Mouse (Mus musculus) CH12.LX (cell line): Measurements from ENCODE around the gene Zic5. TPM values are rescaled to one million over a fixed set of nuclear protein-coding genes. Genes with fewer than 3 reads are reported as not detected.

Experiments
- DNase-seq: peaks from one replicate; pipeline ENCODE4 v3.0.0-alpha.2; 2013; ENCODE audit errors: extremely low read depth
- H3K27ac ChIP-seq: 2 replicates; pipeline ENCODE4 v1.5.1; 2012; ENCODE audit warnings: low read depth, mild to moderate bottlenecking, control low read depth, moderate library complexity; ENCODE audit not compliant: insufficient read depth
- H3K27me3 ChIP-seq: replicated peaks from 2 replicates; pipeline ENCODE3; 2012; ENCODE audit warnings: inconsistent platforms
- H3K36me3 ChIP-seq, 2 experiments: replicated peaks in 1 of 2; 2 replicates each; pipeline versions ENCODE3 to v1.6.1; 2012; ENCODE audit warnings: inconsistent platforms in 1 of 2, low read length in 1 of 2, mild to moderate bottlenecking in 1 of 2, mixed read lengths in 1 of 2, moderate library complexity in 1 of 2; ENCODE audit not compliant: control insufficient read depth in 1 of 2, insufficient read depth in 1 of 2
- H3K4me1 ChIP-seq, 2 experiments: 2 replicates each; pipeline ENCODE4 v1.6.1; 2012; ENCODE audit warnings: inconsistent platforms in 1 of 2, moderate library complexity in 1 of 2; ENCODE audit not compliant: insufficient read depth in 2 of 2, control insufficient read depth in 1 of 2
- H3K4me2 ChIP-seq: 2 replicates; pipeline ENCODE4 v1.6.1; 2012; ENCODE audit warnings: low read depth, mild to moderate bottlenecking, control low read depth; ENCODE audit not compliant: poor library complexity, insufficient read depth, severe bottlenecking
- H3K4me3 ChIP-seq, 3 experiments: fragments of 150-350 bp in 1 of 3; sonication (generic) in 1 of 3; replicated peaks in 1 of 3; 2 replicates each; pipeline versions ENCODE3 to v1.5.1; 2011 to 2012; ENCODE audit warnings: low read depth in 2 of 3, low read length in 2 of 3, mild to moderate bottlenecking in 2 of 3, moderate library complexity in 2 of 3, control low read depth in 1 of 3, improper control_type of control experiment in 1 of 3, inconsistent platforms in 1 of 3, mixed read lengths in 1 of 3; ENCODE audit not compliant: poor library complexity in 1 of 3
- H3K79me2 ChIP-seq: replicated peaks from 2 replicates; pipeline ENCODE4 v1.6.1; 2012; ENCODE audit warnings: mild to moderate bottlenecking, moderate library complexity; ENCODE audit not compliant: control insufficient read depth, poor library complexity, insufficient read depth, severe bottlenecking; ENCODE audit errors: extremely low read depth
- H3K9ac ChIP-seq: 2 replicates; pipeline ENCODE4 v1.6.1; 2012; ENCODE audit warnings: low read depth, mild to moderate bottlenecking, control low read depth, moderate library complexity; ENCODE audit not compliant: insufficient read depth
- H3K9me3 ChIP-seq: replicated peaks from 2 replicates; pipeline ENCODE3; 2012; ENCODE audit warnings: low read length, inconsistent platforms, mixed read lengths
- BHLHE40 ChIP-seq: IDR thresholded peaks from 2 replicates; pipeline ENCODE4 v1.6.1; 2011; ENCODE audit warnings: mild to moderate bottlenecking, low read depth, low read length, improper control_type of control experiment
- ETS1 ChIP-seq: conservative IDR thresholded peaks from 2 replicates; pipeline ENCODE4 v1.6.1; 2012; ENCODE audit warnings: low read depth, mild to moderate bottlenecking, inconsistent platforms, low read length, improper control_type of control experiment, moderate library complexity
- HCFC1 ChIP-seq: IDR thresholded peaks from 2 replicates; pipeline ENCODE4 v1.6.1; 2012; ENCODE audit warnings: low read depth, mild to moderate bottlenecking, inconsistent platforms, low read length, improper control_type of control experiment
- IRF4 ChIP-seq: IDR thresholded peaks from 2 replicates; pipeline ENCODE4 v1.6.1; 2014; ENCODE audit warnings: low read depth, mild to moderate bottlenecking, inconsistent platforms, low read length, improper control_type of control experiment
- JUND ChIP-seq: conservative IDR thresholded peaks from 2 replicates; pipeline ENCODE4 v1.6.1; 2011; ENCODE audit warnings: low read depth, low read length, improper control_type of control experiment
- MAFK ChIP-seq: IDR thresholded peaks from 2 replicates; pipeline ENCODE4 v1.6.1; 2011; ENCODE audit warnings: low read length, improper control_type of control experiment; ENCODE audit not compliant: insufficient replicate concordance
- MAZ ChIP-seq: IDR thresholded peaks from 2 replicates; pipeline ENCODE4 v1.6.1; 2012; ENCODE audit warnings: low read depth, mild to moderate bottlenecking, inconsistent platforms, low read length, improper control_type of control experiment, moderate library complexity
- MEF2A ChIP-seq: IDR thresholded peaks from 2 replicates; pipeline ENCODE4 v1.6.1; 2014; ENCODE audit warnings: low read depth, mild to moderate bottlenecking, inconsistent platforms, low read length, improper control_type of control experiment, borderline replicate concordance
- MYC ChIP-seq: IDR thresholded peaks from 2 replicates; pipeline ENCODE4 v1.6.1; 2011; ENCODE audit warnings: low read depth, mild to moderate bottlenecking, improper control_type of control experiment, low read length
- NELFE ChIP-seq: IDR thresholded peaks from 2 replicates; pipeline ENCODE4 v1.6.1; 2011; ENCODE audit warnings: low read depth, low read length, improper control_type of control experiment
- NRF1 ChIP-seq: IDR thresholded peaks from 2 replicates; pipeline ENCODE4 v1.6.1; 2014; ENCODE audit warnings: low read depth, mild to moderate bottlenecking, inconsistent platforms, low read length, improper control_type of control experiment, moderate library complexity
- PAX5 ChIP-seq: IDR thresholded peaks from 2 replicates; pipeline ENCODE4 v1.6.1; 2012; ENCODE audit warnings: low read length, inconsistent platforms, mixed read lengths
- POLR2A ChIP-seq: IDR thresholded peaks from 2 replicates; pipeline ENCODE4 v1.6.1; 2011; ENCODE audit warnings: low read depth, mild to moderate bottlenecking, improper control_type of control experiment, low read length
- POLR2AphosphoS2 ChIP-seq: IDR thresholded peaks from 2 replicates; pipeline ENCODE4 v1.6.1; 2011; ENCODE audit warnings: low read depth, low read length, improper control_type of control experiment
- RCOR1 ChIP-seq: conservative IDR thresholded peaks from 2 replicates; pipeline ENCODE4 v1.6.1; 2012; ENCODE audit warnings: low read depth, mild to moderate bottlenecking, inconsistent platforms, low read length, improper control_type of control experiment
- UBTF ChIP-seq: IDR thresholded peaks from 2 replicates; pipeline ENCODE4 v1.6.1; 2012; ENCODE audit warnings: low read depth, mild to moderate bottlenecking, inconsistent platforms, low read length, improper control_type of control experiment, moderate library complexity
- USF2 ChIP-seq: conservative IDR thresholded peaks from 2 replicates; pipeline ENCODE4 v1.6.1; 2011; ENCODE audit warnings: low read depth, low read length, improper control_type of control experiment
- ZMIZ1 ChIP-seq: IDR thresholded peaks from 2 replicates; pipeline ENCODE4 v1.6.1; 2012; ENCODE audit warnings: low read depth, mild to moderate bottlenecking, inconsistent platforms, low read length, improper control_type of control experiment
- dilution Hi-C: fragments of 300-500 bp; cut with MboI; formaldehyde crosslinking; loops from 2 replicates; pipeline ENCODE4 v1.14.3; 2020; ENCODE audit warnings: low sequenced_read_pairs; ENCODE audit not compliant: extremely low pct_unique_long_range_greater_than_20kb, extremely low pct_ligation_motif_present
- in situ Hi-C: fragments of 300-500 bp; cut with MboI; formaldehyde crosslinking; loops from 3 replicates; pipeline ENCODE4 v1.14.3; 2019; ENCODE audit warnings: low sequenced_read_pairs, low pct_ligation_motif_present, low pct_unique_long_range_greater_than_20kb, mixed read lengths
- polyA plus RNA-seq: library from polyadenylated mRNA; unstranded; fragments of >175 nt; gene quantifications from 2 replicates; pipeline ENCODE4 v1.2.1, GENCODE M21; 2012; ENCODE audit warnings: low read depth; ENCODE audit not compliant: insufficient read length
- total RNA-seq, 2 experiments: library from RNA; depleted of rRNA; stranded (reverse); fragments of 300-350 nt in 1 of 2; fragments of >200 nt in 1 of 2; gene quantifications; 2 replicates each; pipeline ENCODE4 v1.2.3; 2012 to 2014

Zic5 gene
- total and polyA plus RNA-seq, 3 experiments: 1.3 to 9.1 (median 1.5) TPM

DNA sequence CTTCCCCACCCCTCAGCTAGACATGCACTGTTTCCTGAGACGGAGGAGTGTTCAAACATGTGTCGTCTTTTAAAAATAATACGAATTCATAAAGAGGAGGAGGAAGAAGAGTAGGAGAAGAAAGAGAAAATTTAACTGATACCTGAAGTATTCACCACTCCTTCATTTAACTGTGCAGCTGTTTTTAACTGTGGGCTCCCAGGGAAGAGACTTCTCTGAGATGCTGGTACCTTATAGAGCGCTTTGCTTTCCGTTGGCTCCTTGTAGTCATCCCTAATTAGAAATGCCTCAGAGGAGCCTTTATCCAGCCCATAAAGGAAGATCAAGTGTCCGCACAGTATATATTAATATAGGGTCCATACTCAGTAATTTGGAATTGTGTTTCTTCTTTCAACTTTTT is 26.0 kb upstream of the Zic5 start:
- DNase-seq: no peak
- Histone ChIP-seq H3K9me3 (no peaks in the 10 kb centered on the region), H3K4me3 (no peak overlapping the region), H3K27me3 (no peaks in the 10 kb centered on the region), H3K9ac (no peak overlapping the region), H3K27ac (no peak overlapping the region), H3K36me3 (no peaks in the 10 kb centered on the region), H3K4me2 (no peak overlapping the region), H3K79me2 (no peaks in the 10 kb centered on the region), H3K4me1 (peaks cover 0 to 2% of the 10 kb centered on the region in 2 experiments; a peak in 1 of 4 replicates)
- no peak for TF ChIP-seq RCOR1
- no peak for TF ChIP-seq MYC
- TF ChIP-seq JUND: no peak
- no peak for TF ChIP-seq POLR2A
- TF ChIP-seq PAX5: no peak
- TF ChIP-seq NRF1: no peak
- no peak for TF ChIP-seq BHLHE40
- no peak for TF ChIP-seq MAFK
- no peak for TF ChIP-seq ETS1
- no peak for TF ChIP-seq NELFE
- TF ChIP-seq MAZ: no peak
- no peak for TF ChIP-seq HCFC1
- TF ChIP-seq POLR2AphosphoS2: no peak
- TF ChIP-seq ZMIZ1: no peak
- no peak for TF ChIP-seq UBTF
- TF ChIP-seq IRF4: no peak
- no peak for TF ChIP-seq USF2
- TF ChIP-seq MEF2A: no peak
- in situ Hi-C loops (no loop called here), dilution Hi-C loops (no loop called here)

- TF ChIP-seq NRF1: peak; percentile 23; the same call in 1 of the 2 replicates
- TF ChIP-seq BHLHE40: peak; percentile 66
- TF ChIP-seq MAZ: no peak
- TF ChIP-seq, all 38 proteins: peak for 2
- dilution Hi-C loops: no loop called here
Observed at GRCm38 (mm10) chr14:122490441-122491328, 25.2 kb upstream of the Zic5 start, which contains the start of gene Gm10837. Gene Gm10837, plus strand, starts transcription at chr14:122490586.

More at GRCm38 (mm10) chr14:122490441-122491328, 25.2 kb upstream of the Zic5 start, which contains the start of gene Gm10837:
- H3K4me3 ChIP-seq: peak within 1 kb of the TSS in 1 of 3 experiments; percentile 28
- H3K9ac ChIP-seq: no peak within 1 kb of the TSS
- no peak for DNase-seq
- in situ Hi-C loops: no loop called here
- no peak within 1 kb of the TSS for H3K27ac ChIP-seq
- no peaks in the 10 kb centered on the region for H3K27me3 ChIP-seq
- H3K9me3 ChIP-seq: no peaks in the 10 kb centered on the region
- H3K79me2 ChIP-seq: no peaks in the 10 kb centered on the region
- peak within 1 kb of the TSS; percentile 87 for H3K4me2 ChIP-seq
- peaks cover 0 to 11% of the 10 kb centered on the region in 2 experiments; a peak in 2 of 4 replicates for H3K4me1 ChIP-seq
- no peaks in the 10 kb centered on the region for H3K36me3 ChIP-seq
